Mouse (Mus musculus) B cell, adult 2 months (primary cell): ENCODE measurements around the gene 4933424G06Rik.

Experiments
- DNase-seq, 2 experiments: peaks; one replicate each; pipeline ENCODE4 v3.0.0; 2022

4933424G06Rik gene

GRCm38 (mm10) chr1:36772198-36772934, 62.4 kb downstream of the 4933424G06Rik start:
- no peak for DNase-seq

- no peak for DNase-seq
Observed at GRCm38 (mm10) chr1:36780793-36781192, 70.8 kb downstream of the 4933424G06Rik start.

DNA sequence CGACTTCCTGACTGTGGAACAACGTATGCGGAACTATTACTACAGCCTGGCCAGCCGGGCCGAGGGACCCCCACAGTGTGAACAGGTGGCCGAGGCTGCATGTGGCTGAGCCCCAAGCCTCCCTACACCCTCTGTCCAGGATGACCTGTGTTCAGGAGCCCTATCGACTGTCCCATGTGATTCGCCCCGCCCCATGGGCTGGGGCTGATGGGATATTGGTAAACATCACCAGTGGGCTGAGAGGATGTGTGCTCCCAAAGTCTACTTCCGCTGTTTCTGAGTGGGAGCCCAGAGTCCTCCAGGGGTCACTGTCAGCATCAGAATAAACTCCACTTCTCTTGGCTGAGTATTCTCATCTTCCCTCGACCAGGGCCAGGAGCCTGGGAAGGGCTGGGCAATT, 72.5 kb downstream of the 4933424G06Rik start:
- no peak for DNase-seq

DNA sequence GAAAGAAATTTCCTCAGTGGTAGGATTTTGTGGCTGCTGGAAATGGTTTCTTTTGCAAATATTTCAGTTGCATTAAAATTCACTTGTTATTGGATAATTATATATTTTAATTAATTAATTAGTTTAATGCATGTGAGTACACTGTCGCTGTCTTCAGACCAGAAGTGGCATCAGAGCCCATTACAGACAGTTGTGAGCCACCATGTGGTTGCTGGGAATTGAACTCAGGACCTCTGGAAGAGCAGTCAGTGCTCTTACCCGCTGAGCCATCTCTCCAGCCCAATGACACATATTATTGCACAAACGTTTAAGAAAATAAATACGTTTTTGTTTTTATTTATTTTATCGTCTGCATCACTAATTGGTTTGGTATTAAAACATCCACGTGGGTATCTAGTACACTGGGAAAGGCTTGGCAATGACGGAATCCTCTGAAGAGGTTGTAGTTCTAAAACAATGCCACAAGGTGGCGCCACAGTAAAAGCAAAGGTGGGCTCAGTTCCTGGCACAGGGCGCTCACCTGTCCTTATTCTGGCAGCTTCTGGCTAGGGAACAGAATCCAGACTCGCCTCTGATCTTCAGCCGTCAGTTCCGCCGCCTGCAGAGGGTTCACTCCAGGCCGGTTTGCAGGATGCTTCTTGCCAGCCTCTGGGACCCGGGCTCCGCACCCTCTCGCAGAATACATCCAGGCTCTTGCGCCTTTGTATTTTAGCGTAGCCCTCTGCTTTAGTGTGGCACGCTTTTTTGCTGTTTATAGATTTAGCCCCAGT, 74.6 kb downstream of the 4933424G06Rik start:
- peak; percentile 81 to 82 for DNase-seq

DNA sequence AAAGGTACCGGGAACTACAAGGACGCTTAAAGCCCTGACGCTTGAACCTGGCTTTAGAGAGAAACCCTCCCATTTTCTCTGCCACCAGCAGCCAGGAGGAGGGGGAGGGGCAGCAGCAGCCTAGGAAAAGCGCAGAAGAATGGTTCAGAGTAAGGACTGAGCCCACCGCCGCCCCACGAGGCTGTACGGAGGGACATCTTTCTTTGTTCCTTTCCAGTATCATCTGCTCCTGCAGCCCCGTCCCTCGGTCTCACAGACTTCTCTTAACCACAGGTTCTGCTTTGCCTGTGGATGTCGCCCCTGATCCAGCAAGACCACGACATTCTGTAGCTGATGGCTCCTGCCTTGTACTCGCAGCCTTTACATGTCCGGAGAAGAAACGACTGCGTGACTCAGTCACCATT, 75.3 kb downstream of the 4933424G06Rik start:
- DNase-seq = no peak

DNA sequence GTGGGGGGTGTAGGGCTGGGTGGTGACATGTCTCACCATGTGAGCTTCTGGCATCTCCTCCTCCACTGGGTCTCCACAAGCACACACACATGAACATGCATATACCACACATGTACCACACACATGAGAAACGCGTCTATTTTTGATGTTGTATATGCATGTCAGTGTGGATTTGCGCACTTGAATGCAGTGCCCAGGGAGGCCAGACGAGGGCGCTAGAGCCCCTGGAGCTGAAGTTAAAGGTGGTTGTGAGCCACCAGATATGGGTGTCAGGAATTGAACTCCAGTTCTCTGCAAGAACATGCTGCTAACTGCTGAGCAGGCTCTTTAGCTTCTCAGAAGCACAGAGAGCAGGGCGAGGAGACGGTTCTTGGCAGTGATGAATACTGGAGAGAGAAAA, 76.4 kb downstream of the 4933424G06Rik start:
- DNase-seq = peak; percentile 52 to 59

- DNase-seq = no peak
Observed at GRCm38 (mm10) chr1:36789416-36789815, 79.5 kb downstream of the 4933424G06Rik start.

- DNase-seq = no peak
Observed at GRCm38 (mm10) chr1:36796711-36797110, 86.8 kb downstream of the 4933424G06Rik start.

DNA sequence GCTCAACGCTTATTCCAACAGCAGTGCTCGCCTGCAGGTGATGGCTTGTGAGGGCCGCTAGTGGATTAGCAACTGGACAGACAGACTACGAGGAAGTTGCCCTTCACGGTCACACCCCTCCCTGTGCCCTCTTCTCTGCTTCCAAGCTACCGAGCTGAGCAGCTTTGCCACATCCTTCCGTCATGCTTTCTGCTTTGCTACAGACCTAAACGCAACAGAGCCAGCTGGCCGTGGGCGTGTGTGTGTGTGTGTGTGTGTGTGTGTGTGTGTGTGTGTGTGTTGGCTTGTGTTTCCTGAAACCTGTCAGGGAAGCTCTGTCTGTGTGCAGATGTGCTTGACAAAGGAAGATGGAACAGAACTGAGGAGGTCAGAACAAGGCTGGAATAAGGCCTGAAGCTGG, 87.5 kb downstream of the 4933424G06Rik start:
- DNase-seq = peak; percentile 61 to 67

DNA sequence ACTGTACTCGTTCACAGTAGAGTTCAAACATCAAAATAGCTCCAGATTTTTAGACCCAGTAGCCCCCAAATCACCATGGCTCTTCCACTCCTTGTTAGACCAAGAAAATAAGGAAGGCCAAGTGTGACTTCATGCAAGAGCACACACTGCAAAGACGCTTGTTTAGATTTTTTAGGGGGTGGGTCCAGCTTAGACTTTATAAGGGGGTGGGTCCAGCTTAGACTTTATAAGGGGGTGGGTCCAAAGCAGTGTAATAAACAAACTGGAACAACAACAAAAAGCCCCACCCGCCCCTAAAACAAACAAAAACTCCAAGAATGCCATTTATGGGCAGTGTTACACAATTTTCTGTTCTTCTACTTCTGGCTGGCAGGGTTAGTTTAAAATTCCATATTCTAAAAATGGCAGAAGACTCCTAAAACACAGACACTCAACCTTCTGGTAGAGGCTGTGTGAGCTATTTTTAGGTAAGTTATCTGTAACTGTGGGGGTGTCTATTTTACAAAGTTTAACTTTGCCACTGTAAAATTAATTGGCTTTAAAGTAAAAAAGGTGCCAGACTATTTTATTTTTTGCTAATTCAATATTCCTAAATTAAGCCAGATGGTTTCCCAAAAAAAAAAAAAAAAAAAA, 90.5 kb downstream of the 4933424G06Rik start:
- no peak for DNase-seq

GRCm38 (mm10) chr1:36804259-36804658, 94.3 kb downstream of the 4933424G06Rik start:
- DNase-seq = no peak

DNA sequence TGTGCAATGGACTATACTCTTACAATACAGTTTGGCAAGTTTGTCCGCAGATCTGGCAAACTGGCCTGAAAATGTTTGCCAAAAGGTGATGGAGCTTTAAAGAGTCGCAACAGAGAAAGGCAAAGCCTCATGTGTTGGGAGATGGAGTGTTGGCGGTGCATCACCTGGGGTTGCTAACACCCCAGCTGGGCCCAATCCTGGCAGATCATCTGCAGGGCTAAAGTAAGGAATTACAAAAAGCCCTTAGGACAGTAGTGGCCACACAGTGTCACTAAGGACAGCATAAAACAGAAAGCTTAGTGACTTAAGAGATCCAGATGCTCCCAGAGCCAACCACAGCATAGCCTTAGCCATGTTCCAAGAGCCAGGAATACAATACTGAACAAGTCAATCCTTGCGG, 94.9 kb downstream of the 4933424G06Rik start:
- DNase-seq = no peak

DNA sequence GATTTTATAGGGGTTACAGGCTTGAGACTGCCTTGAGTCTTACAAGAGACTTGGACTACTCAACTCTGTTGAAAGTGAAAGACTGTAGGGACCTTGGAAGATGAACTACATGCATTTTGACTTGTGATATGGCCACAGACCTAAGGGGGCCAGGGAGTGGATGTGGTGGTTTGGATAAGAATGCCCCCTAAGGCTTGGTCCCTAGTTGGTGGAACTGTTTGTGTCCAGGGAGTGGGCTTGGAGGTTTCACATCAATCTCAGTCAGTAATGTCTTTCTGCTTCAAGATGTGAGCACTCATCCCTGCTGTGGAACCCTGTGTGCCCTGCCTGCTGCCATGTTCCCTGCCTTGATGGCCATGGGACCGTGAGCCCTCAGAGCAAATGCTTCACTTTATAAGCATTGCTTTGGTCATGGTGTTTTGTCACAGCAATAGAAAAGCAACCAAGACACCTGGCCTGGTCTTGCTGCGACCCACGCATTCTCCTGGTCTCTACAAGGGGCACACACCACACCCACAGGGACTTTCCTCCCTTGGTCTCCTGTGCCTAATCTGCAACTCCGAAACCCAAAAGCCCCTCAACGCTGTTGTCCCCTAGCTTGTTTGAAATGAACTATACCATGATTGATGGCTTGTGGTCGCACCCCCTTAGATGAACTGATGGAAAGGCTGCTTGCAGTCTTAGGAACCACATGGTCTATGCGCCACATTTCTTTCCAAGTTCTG, 96.4 kb downstream of the 4933424G06Rik start:
- DNase-seq = no peak

DNA sequence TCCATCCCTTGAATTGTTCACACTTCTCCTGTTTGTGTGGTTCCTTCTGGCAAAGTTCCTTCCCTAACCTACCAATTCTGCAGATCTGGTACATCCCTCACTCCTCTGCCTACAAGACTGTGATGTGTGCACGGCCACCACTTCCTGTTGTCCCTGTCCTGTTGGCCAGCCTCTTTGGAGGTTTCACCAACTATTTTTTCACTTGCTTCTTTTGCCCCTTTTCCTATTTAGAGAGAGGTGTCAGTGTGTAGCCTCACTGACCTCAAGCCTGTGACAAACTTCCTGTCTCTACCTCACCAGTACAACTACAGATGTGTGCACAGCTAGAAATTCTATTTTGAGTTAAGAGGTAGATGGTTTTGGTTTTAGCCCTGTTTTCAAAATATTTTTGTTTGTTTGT, 97.1 kb downstream of the 4933424G06Rik start:
- no peak for DNase-seq
